ENCODE assay signal across 13 mouse cellular contexts in genomic region chr15:103252660-103253059, GRCm38 (mm10). TPM values are rescaled to one million over a fixed set of nuclear protein-coding genes. Genes with fewer than 3 reads are reported as not detected.
A peak's percentile ranks its signal among the peaks of the same experiment; 100 is the strongest.
DNase-seq lines count a peak whose midpoint lies in the region; ATAC-seq lines count a peak whose summit lies in the region.
"Had no signal": no experiment of that assay in that cellular context is flagged by ENCODE, and none has a peak within 500 bp of the region (broad histone marks: within the 10 kb centered on the region; RNA-seq: fewer than 3 reads in every experiment).

No protein-coding gene starts in this region.

- H3K9me3 ChIP-seq in liver, embryonic 11.5 days (ENCODE audit: control insufficient read depth, low read length): no peaks in the 10 kb centered on the region
- no peaks in the 10 kb centered on the region for H3K9me3 ChIP-seq in midbrain, embryonic 11.5 days (ENCODE audit: control insufficient read depth, low read length)
- H3K9me3 ChIP-seq: limb, embryonic 13.5 days; midbrain, embryonic 12.5 days had no signal

- peak; percentile 35 for ATAC-seq in liver, embryonic 11.5 days (replicated peaks; ENCODE audit: low FRiP score)
- no peak for ATAC-seq in midbrain, embryonic 11.5 days (ENCODE audit: low FRiP score)
- ATAC-seq: intestine, embryonic 16.5 days had no signal

- H3K4me1 ChIP-seq in liver, embryonic 11.5 days (replicated peaks; ENCODE audit: control insufficient read depth, insufficient read depth, low read length): peaks cover 46% of the 10 kb centered on the region
- H3K4me1 ChIP-seq in midbrain, embryonic 11.5 days (ENCODE audit: control insufficient read depth, insufficient read depth, low read length): peaks cover 12% of the 10 kb centered on the region; the same call in 1 of the 2 replicates

- DNase-seq in spleen, adult 12 weeks (ENCODE audit: low spot score): peak; percentile 52
- DNase-seq in spleen, adult 18-20 months: no peak
- DNase-seq in liver, embryonic 11.5 days (ENCODE audit: low spot score): no peak
- peak; percentile 52 for DNase-seq in lung, postnatal 25 days (ENCODE audit: low spot score)
- no peak for DNase-seq in layer of hippocampus, adult 8-10 months (ENCODE audit: low spot score in 2 of 2)
- DNase-seq in right cerebral cortex, postnatal 14 days: no peak
- no peak for DNase-seq in thymus, postnatal 4 days
- DNase-seq in midbrain, embryonic 11.5 days (ENCODE audit: low spot score, missing footprints): no peak
- DNase-seq: heart, postnatal 4 days had no signal

- H3K4me2 ChIP-seq in liver, embryonic 11.5 days: peak overlapping the region; percentile 76
- no peak overlapping the region for H3K4me2 ChIP-seq in midbrain, embryonic 11.5 days
- H3K4me2 ChIP-seq: limb, embryonic 13.5 days; midbrain, embryonic 12.5 days had no signal

- H3K27ac ChIP-seq in liver, embryonic 11.5 days (ENCODE audit: low read depth, low read length): peak overlapping the region; percentile 97
- H3K27ac ChIP-seq in midbrain, embryonic 11.5 days (ENCODE audit: low read depth, low read length): no peak overlapping the region
- H3K27ac ChIP-seq: left cerebral cortex, adult 2 months; limb, embryonic 13.5 days had no signal

- peak overlapping the region; percentile 71 for H3K4me3 ChIP-seq in liver, embryonic 11.5 days (ENCODE audit: low read depth, low read length)
- H3K4me3 ChIP-seq in midbrain, embryonic 11.5 days (ENCODE audit: low read depth, low read length): no peak overlapping the region
- H3K4me3 ChIP-seq: left cerebral cortex, adult 2 months; limb, embryonic 13.5 days; midbrain, embryonic 12.5 days had no signal

- H3K36me3 ChIP-seq in liver, embryonic 11.5 days (ENCODE audit: control insufficient read depth, insufficient read depth, low read length): peaks cover 22% of the 10 kb centered on the region
- peaks cover 4% of the 10 kb centered on the region; the same call in 1 of the 2 replicates for H3K36me3 ChIP-seq in midbrain, embryonic 11.5 days (ENCODE audit: control insufficient read depth, insufficient read depth, low read length)

- H3K27me3 ChIP-seq in liver, embryonic 11.5 days (replicated peaks; ENCODE audit: control insufficient read depth, insufficient read depth, low read length): no peaks in the 10 kb centered on the region
- no peaks in the 10 kb centered on the region for H3K27me3 ChIP-seq in midbrain, embryonic 11.5 days (ENCODE audit: control insufficient read depth, insufficient read depth, low read length)

- peak overlapping the region; percentile 85 for H3K9ac ChIP-seq in liver, embryonic 11.5 days (ENCODE audit: low read depth, low read length)
- H3K9ac ChIP-seq in midbrain, embryonic 11.5 days (ENCODE audit: low read length): no peak overlapping the region
- H3K9ac ChIP-seq: limb, embryonic 13.5 days; midbrain, embryonic 12.5 days had no signal

- 44% methylated on average over 3 of the region's 3 CpGs for WGBS in liver, embryonic 11.5 days
- WGBS in midbrain, embryonic 11.5 days: 88% methylated on average over 3 of the region's 3 CpGs

RNA-seq across cellular contexts. Expression of gene Nfe2, which starts 5.5 kb away (rescaled TPM):
- polyA plus RNA-seq in liver, embryonic 11.5 days (2014; fragmentation: Nextera tagmentation; extraction: Ambion mirVana): 94.1 and 108 TPM in 2 replicates
- not detected for total RNA-seq in layer of hippocampus, adult 8-10 months (2022)
- 6.8 and 6.9 TPM in 2 replicates for polyA plus RNA-seq in midbrain, embryonic 11.5 days (2014; fragmentation: Nextera tagmentation; extraction: Ambion mirVana)
- total RNA-seq: left cerebral cortex, adult 2 months had no signal

RNA-seq across cellular contexts. Expression of gene Hnrnpa1, which starts 12.4 kb away (rescaled TPM):
- polyA plus RNA-seq in liver, embryonic 11.5 days (2014; fragmentation: Nextera tagmentation; extraction: Ambion mirVana): 917 and 938 TPM in 2 replicates
- 100 to 1,000 TPM; 257 to 295 (median 288) TPM for total RNA-seq in layer of hippocampus, adult 8-10 months (2022)
- 1,348 and 1,391 TPM in 2 replicates for polyA plus RNA-seq in midbrain, embryonic 11.5 days (2014; fragmentation: Nextera tagmentation; extraction: Ambion mirVana)

RNA-seq across cellular contexts. Expression of gene Cbx5, which starts 13.0 kb away (rescaled TPM):
- 116 and 126 TPM in 2 replicates for polyA plus RNA-seq in liver, embryonic 11.5 days (2014; fragmentation: Nextera tagmentation; extraction: Ambion mirVana)
- 100 to 1,000 TPM; 170 to 209 (median 180) TPM for total RNA-seq in layer of hippocampus, adult 8-10 months (2022)
- 206 and 218 TPM in 2 replicates for polyA plus RNA-seq in midbrain, embryonic 11.5 days (2014; fragmentation: Nextera tagmentation; extraction: Ambion mirVana)

RNA-seq across cellular contexts. Expression of gene Copz1, which starts 19.9 kb away (rescaled TPM):
- 298 and 328 TPM in 2 replicates for polyA plus RNA-seq in liver, embryonic 11.5 days (2014; fragmentation: Nextera tagmentation; extraction: Ambion mirVana)
- total RNA-seq in layer of hippocampus, adult 8-10 months (2022): 100 to 1,000 TPM in 1 of 4 experiments, 10 to 100 TPM in 3; 90.6 to 100 (median 94.2) TPM
- 286 and 307 TPM in 2 replicates for polyA plus RNA-seq in midbrain, embryonic 11.5 days (2014; fragmentation: Nextera tagmentation; extraction: Ambion mirVana)

RNA-seq across cellular contexts. Expression of gene Gpr84, which starts 57.8 kb away (rescaled TPM):
- polyA plus RNA-seq in liver, embryonic 11.5 days (2014; fragmentation: Nextera tagmentation; extraction: Ambion mirVana): 0.49 and 0.78 TPM in 2 replicates
- total RNA-seq in layer of hippocampus, adult 8-10 months (2022): 1 to 10 TPM in 2 of 4 experiments, under 1 TPM in 2; 0.35 to 9.3 (median 4.4) TPM
- polyA plus RNA-seq in midbrain, embryonic 11.5 days (2014; fragmentation: Nextera tagmentation; extraction: Ambion mirVana): 0.12 and 0.23 TPM in 2 replicates
- total RNA-seq: heart, postnatal 4 days had no signal

Comparison
In these comparisons a context has a peak if more than half of its experiments do, and no peak if none do; other contexts are left out.
1. DNase-seq: peak in spleen, adult 12 weeks (single experiment) and lung, postnatal 25 days (single experiment); none in spleen, adult 18-20 months (0 of 2), liver, embryonic 11.5 days (single experiment), layer of hippocampus, adult 8-10 months (0 of 2), right cerebral cortex, postnatal 14 days (single experiment), thymus, postnatal 4 days (single experiment) and midbrain, embryonic 11.5 days (single experiment).
2. RNA of gene Nfe2, which starts 5.5 kb away (polyA plus RNA-seq): 94.1 to 108 TPM in liver, embryonic 11.5 days; 6.8 to 6.9 TPM in midbrain, embryonic 11.5 days; every median in the first group is over 10 times any median in the second.